Mouse (Mus musculus): ENCODE data around the gene Gm13871. TPM values are rescaled to one million over a fixed set of nuclear protein-coding genes. Genes with fewer than 3 reads are reported as not detected.
"Not testable (repeated sequence)": the region's sequence is repeated elsewhere in the genome, so short reads cannot be mapped to it uniquely, and the experiment has no call there.

Gene Gm13871
- polyA plus RNA-seq (2012), result not detected in 2 replicates

DNA sequence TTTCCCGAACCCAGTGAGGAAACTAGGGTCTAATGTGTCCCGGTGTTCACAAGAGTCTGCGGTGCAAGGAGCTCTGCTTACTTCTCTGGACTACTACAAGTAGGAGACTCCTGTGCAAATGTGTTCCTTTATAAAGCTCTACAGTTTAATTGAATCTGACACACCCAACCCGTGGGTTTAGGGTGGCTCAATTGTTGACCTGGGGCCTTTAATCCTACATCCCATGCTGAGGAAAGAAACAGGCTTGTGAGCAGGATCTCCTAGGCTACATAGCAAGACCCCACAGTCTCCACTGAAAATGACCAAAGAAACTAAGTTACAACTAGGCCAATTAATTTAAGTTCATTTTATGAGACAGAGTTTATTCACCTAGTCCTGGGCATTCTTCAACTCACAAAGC lies at the start of gene Gm13871:
Gm13871 (minus strand) TSS at position 101 of the 400 bp plus-strand sequence.
- TF ChIP-seq GATA1 (IDR thresholded peaks at IDR 0.05; ENCODE audit: low read length), result not testable (repeated sequence)

DNA sequence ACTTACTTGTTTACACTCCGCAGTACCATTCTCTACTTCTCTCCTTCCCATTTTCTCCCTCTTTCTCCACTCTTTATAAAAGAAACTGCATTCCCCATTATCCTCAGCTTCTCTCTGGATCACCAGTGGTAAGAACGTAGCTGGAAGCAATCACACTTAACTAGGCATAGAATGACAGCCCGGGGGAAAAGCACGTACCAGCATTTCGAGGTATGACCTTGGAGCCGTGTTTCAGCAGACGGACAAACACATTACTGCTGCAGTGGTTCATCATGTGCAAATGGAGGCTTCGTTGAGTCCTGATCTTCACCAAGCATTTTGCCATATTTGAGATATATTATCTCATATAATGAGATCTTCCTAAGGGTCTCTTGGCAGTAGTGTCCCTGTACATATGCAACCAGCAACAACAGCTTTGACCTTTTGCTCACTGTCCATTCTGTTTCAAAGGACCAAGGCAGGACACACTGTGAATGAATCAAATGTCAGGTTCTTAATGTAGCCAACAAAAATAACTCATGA lies 44.7 kb upstream of the Gm13871 start, which contains the start of gene 2310002L09Rik:
2310002L09Rik (minus strand) TSS at position 472 of the 522 bp plus-strand sequence.
- no peak for TF ChIP-seq GATA1 (IDR thresholded peaks at IDR 0.05; ENCODE audit: low read length)

DNA sequence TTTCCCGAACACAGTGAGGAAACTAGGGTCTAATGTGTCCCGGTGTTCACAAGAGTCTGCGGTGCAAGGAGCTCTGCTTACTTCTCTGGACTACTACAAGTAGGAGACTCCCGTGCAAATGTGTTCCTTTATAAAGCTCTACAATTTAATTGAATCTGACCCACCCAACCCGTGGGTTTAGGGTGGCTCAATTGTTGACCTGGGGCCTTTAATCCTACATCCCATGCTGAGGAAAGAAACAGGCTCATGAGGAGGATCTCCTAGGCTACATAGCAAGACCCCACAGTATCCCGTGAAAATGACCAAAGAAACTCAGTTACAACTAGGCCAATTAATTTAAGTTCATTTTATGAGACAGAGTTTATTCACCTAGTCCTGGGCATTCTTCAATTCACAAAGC lies 14.9 kb upstream of the Gm13871 start, which contains the start of gene Gm11756:
Gm11756 (minus strand) TSS at position 101 of the 400 bp plus-strand sequence.
- not testable (repeated sequence) for TF ChIP-seq GATA1 (IDR thresholded peaks at IDR 0.05; ENCODE audit: low read length)

DNA sequence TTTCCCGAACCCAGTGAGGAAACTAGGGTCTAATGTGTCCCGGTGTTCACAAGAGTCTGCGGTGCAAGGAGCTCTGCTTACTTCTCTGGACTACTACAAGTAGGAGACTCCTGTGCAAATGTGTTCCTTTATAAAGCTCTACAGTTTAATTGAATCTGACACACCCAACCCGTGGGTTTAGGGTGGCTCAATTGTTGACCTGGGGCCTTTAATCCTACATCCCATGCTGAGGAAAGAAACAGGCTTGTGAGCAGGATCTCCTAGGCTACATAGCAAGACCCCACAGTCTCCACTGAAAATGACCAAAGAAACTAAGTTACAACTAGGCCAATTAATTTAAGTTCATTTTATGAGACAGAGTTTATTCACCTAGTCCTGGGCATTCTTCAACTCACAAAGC lies 14.7 kb downstream of the Gm13871 start, which contains the start of gene Gm11757:
Gm11757 (minus strand) TSS at position 101 of the 400 bp plus-strand sequence.
- not testable (repeated sequence) for TF ChIP-seq GATA1 (IDR thresholded peaks at IDR 0.05; ENCODE audit: low read length)

DNA sequence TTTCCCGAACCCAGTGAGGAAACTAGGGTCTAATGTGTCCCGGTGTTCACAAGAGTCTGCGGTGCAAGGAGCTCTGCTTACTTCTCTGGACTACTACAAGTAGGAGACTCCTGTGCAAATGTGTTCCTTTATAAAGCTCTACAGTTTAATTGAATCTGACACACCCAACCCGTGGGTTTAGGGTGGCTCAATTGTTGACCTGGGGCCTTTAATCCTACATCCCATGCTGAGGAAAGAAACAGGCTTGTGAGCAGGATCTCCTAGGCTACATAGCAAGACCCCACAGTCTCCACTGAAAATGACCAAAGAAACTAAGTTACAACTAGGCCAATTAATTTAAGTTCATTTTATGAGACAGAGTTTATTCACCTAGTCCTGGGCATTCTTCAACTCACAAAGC lies 29.6 kb downstream of the Gm13871 start, which contains the start of gene Gm11758:
Gm11758 (minus strand) TSS at position 101 of the 400 bp plus-strand sequence.
- TF ChIP-seq GATA1 (IDR thresholded peaks at IDR 0.05; ENCODE audit: low read length), result not testable (repeated sequence)

Other genes starting within 250 kb of the Gm13871 start
- gene Gm11239, start 237.6 kb downstream of the Gm13871 start, polyA plus RNA-seq (2012), result not detected in 2 replicates
- gene Gm428, start 222.4 kb downstream of the Gm13871 start, polyA plus RNA-seq (2012), result not detected in 2 replicates
- not detected in 2 replicates for gene Rasef, start 115.0 kb downstream of the Gm13871 start, polyA plus RNA-seq (2012)
- not detected in 2 replicates for gene Gm11758, start 29.7 kb downstream of the Gm13871 start, polyA plus RNA-seq (2012)
- not detected in 2 replicates for gene Gm11757, start 14.8 kb downstream of the Gm13871 start, polyA plus RNA-seq (2012)
- gene Gm11756, start 14.8 kb upstream of the Gm13871 start, polyA plus RNA-seq (2012), result not detected in 2 replicates
- not detected in 2 replicates for gene 2310002L09Rik, start 44.9 kb upstream of the Gm13871 start, polyA plus RNA-seq (2012)
- gene Frmd3, start 107.5 kb upstream of the Gm13871 start, polyA plus RNA-seq (2012), result not detected in 2 replicates